27 mouse cellular contexts compared by ENCODE assay signal in genomic region chr9:36694276-36694675, GRCm38 (mm10). TPM values are rescaled to one million over a fixed set of nuclear protein-coding genes. Genes with fewer than 3 reads are reported as not detected.
A peak's percentile ranks its signal among the peaks of the same experiment; 100 is the strongest.
DNase-seq lines count a peak whose midpoint lies in the region; ATAC-seq and TF ChIP-seq lines count a peak whose summit lies in the region.
"Had no signal": no experiment of that assay in that cellular context is flagged by ENCODE, and none has a peak within 500 bp of the region (broad histone marks: within the 10 kb centered on the region; RNA-seq: fewer than 3 reads in every experiment).

No protein-coding gene starts in this region.

- no peak for TF ChIP-seq EP300 in lung, postnatal 0 days (IDR thresholded peaks at IDR 0.05)

- no peak overlapping the region for H3K4me3 ChIP-seq in lung, postnatal 0 days (ENCODE audit: low read depth, low read length)
- H3K4me3 ChIP-seq in testis, adult 2 months (ENCODE audit: control insufficient read depth, low read depth, low read length), result peak overlapping the region; percentile 87
- H3K4me3 ChIP-seq: embryonic facial prominence, embryonic 13.5 days; embryonic facial prominence, embryonic 15.5 days; erythroblast, embryonic 14.5 days; forebrain, embryonic 10.5 days; forebrain, embryonic 12.5 days had no signal

- peak; percentile 88 for ATAC-seq in lung, postnatal 0 days
- ATAC-seq: activated CD4-positive, CD25-positive, alpha-beta regulatory T cell, adult 4 months; forebrain, embryonic 14.5 days; forebrain, postnatal 0 days; Patski had no signal

- no peak for TF ChIP-seq CTCF in lung, postnatal 0 days (IDR thresholded peaks at IDR 0.05)
- no peak for TF ChIP-seq CTCF in testis, adult 2 months (IDR thresholded peaks at IDR 0.05; ENCODE audit: control insufficient read depth, insufficient read depth, insufficient replicate concordance, low read depth, low read length)

- H3K27me3 ChIP-seq in lung, postnatal 0 days (replicated peaks; ENCODE audit: insufficient read depth, low read length), result no peaks in the 10 kb centered on the region
- H3K27me3 ChIP-seq in testis, adult 2 months (ENCODE audit: control insufficient read depth, insufficient read depth, low read length), result no peaks in the 10 kb centered on the region
- H3K27me3 ChIP-seq: embryonic facial prominence, embryonic 13.5 days; embryonic facial prominence, embryonic 15.5 days; forebrain, embryonic 12.5 days had no signal

- no peak overlapping the region for H3K9ac ChIP-seq in lung, postnatal 0 days (replicated peaks; ENCODE audit: low read depth)
- H3K9ac ChIP-seq: embryonic facial prominence, embryonic 13.5 days; embryonic facial prominence, embryonic 15.5 days; forebrain, embryonic 12.5 days; forebrain, postnatal 0 days had no signal

- H3K9me3 ChIP-seq in lung, postnatal 0 days (ENCODE audit: low read length), result no peaks in the 10 kb centered on the region
- H3K9me3 ChIP-seq: embryonic facial prominence, embryonic 13.5 days; embryonic facial prominence, embryonic 15.5 days; forebrain, embryonic 10.5 days; forebrain, embryonic 12.5 days; G1E had no signal

- H3K4me1 ChIP-seq in lung, postnatal 0 days (ENCODE audit: insufficient read depth, low read depth, low read length), result no peaks in the 10 kb centered on the region
- no peaks in the 10 kb centered on the region for H3K4me1 ChIP-seq in testis, adult 2 months (ENCODE audit: control insufficient read depth, insufficient read depth, low read length)
- H3K4me1 ChIP-seq: embryonic facial prominence, embryonic 13.5 days; embryonic facial prominence, embryonic 15.5 days; forebrain, embryonic 10.5 days; forebrain, embryonic 12.5 days had no signal

- peak; percentile 56 for DNase-seq in lung, postnatal 0 days (ENCODE audit: low spot score)
- DNase-seq in lung, postnatal 14 days, result no peak
- DNase-seq in testis, postnatal 10 days (ENCODE audit: low spot score), result no peak
- DNase-seq in lung, postnatal 36 days, result peak; percentile 22
- no peak for DNase-seq in embryo, embryonic 10 days (ENCODE audit: low spot score)
- DNase-seq: adrenal gland, adult 8-10 months; adrenal gland, postnatal 14 days; adrenal gland, postnatal 36 days; cerebellum, adult 11-12 months; cerebellum, adult 2 months; cerebellum, adult 9-10 months; cerebellum, postnatal 10 days; cerebellum, postnatal 25 days; embryo, embryonic 11 days; forebrain, postnatal 0 days had no signal

- H3K36me3 ChIP-seq in lung, postnatal 0 days (ENCODE audit: insufficient read depth, low read length), result no peaks in the 10 kb centered on the region
- no peaks in the 10 kb centered on the region for H3K36me3 ChIP-seq in testis, adult 2 months (ENCODE audit: control insufficient read depth, insufficient read depth, low read length)
- H3K36me3 ChIP-seq: embryonic facial prominence, embryonic 13.5 days; embryonic facial prominence, embryonic 15.5 days; forebrain, embryonic 10.5 days; forebrain, embryonic 12.5 days; G1E had no signal

- WGBS in lung, postnatal 0 days, result 71% methylated on average over 10 of the region's 10 CpGs

- no peak overlapping the region for H3K27ac ChIP-seq in lung, postnatal 0 days (ENCODE audit: low read length)
- no peak overlapping the region; the same call in 1 of the 2 replicates for H3K27ac ChIP-seq in testis, adult 2 months (ENCODE audit: control insufficient read depth, insufficient read depth, low read depth, low read length)
- H3K27ac ChIP-seq: embryonic facial prominence, embryonic 13.5 days; embryonic facial prominence, embryonic 15.5 days; forebrain, embryonic 10.5 days; forebrain, embryonic 12.5 days had no signal

- TF ChIP-seq POLR2A in testis, adult 2 months (IDR thresholded peaks at IDR 0.05; ENCODE audit: control insufficient read depth, low read depth, low read length), result no peak

- H3K4me2 ChIP-seq in lung, postnatal 0 days (replicated peaks; ENCODE audit: low read depth, low read length), result no peak overlapping the region
- H3K4me2 ChIP-seq: embryonic facial prominence, embryonic 13.5 days; embryonic facial prominence, embryonic 15.5 days; forebrain, embryonic 12.5 days had no signal

RNA-seq across cellular contexts. Expression of gene Acrv1, which starts 1.3 kb away (rescaled TPM):
- not detected in 2 replicates for polyA plus RNA-seq in lung, postnatal 0 days (2015; fragmentation: Nextera tagmentation; extraction: Ambion mirVana)
- polyA plus RNA-seq in testis, adult 2 months (2012; rRNA removed), result 368 and 566 TPM in 2 replicates
- polyA plus RNA-seq: activated CD4-positive, CD25-positive, alpha-beta regulatory T cell, adult 4 months; cerebellum, adult 2 months; cortical plate, adult 2 months; embryonic facial prominence, embryonic 11.5 days; embryonic facial prominence, embryonic 13.5 days; embryonic facial prominence, embryonic 15.5 days; erythroblast, embryonic 14.5 days; forebrain, embryonic 10.5 days; forebrain, embryonic 12.5 days; forebrain, embryonic 14.5 days; forebrain, postnatal 0 days; G1E; Patski had no signal

RNA-seq across cellular contexts. Expression of gene Chek1, which starts 32.6 kb away (rescaled TPM):
- polyA plus RNA-seq in lung, postnatal 0 days (2015; fragmentation: Nextera tagmentation; extraction: Ambion mirVana), result 3.4 and 4.0 TPM in 2 replicates
- 6.6 and 7.2 TPM in 2 replicates for polyA plus RNA-seq in testis, adult 2 months (2012; rRNA removed)

RNA-seq across cellular contexts. Expression of gene A630095E13Rik, which starts 51.1 kb away (rescaled TPM):
- not detected in 2 replicates for polyA plus RNA-seq in lung, postnatal 0 days (2015; fragmentation: Nextera tagmentation; extraction: Ambion mirVana)
- polyA plus RNA-seq in testis, adult 2 months (2012; rRNA removed), result 0.37 TPM in 1 of 2 replicates, not detected in the other
- polyA plus RNA-seq: activated CD4-positive, CD25-positive, alpha-beta regulatory T cell, adult 4 months; cerebellum, adult 2 months; cortical plate, adult 2 months; embryonic facial prominence, embryonic 11.5 days; embryonic facial prominence, embryonic 13.5 days; embryonic facial prominence, embryonic 15.5 days; erythroblast, embryonic 14.5 days; forebrain, embryonic 10.5 days; forebrain, embryonic 12.5 days; forebrain, embryonic 14.5 days; forebrain, postnatal 0 days; G1E; Patski had no signal

Comparison
In these comparisons a context has a peak if more than half of its experiments do, and no peak if none do; other contexts are left out.
1. DNase-seq: peak in lung, postnatal 0 days (single experiment) and lung, postnatal 36 days (single experiment); none in lung, postnatal 14 days (single experiment), testis, postnatal 10 days (single experiment) and embryo, embryonic 10 days (single experiment).
2. RNA of gene Acrv1, which starts 1.3 kb away (polyA plus RNA-seq): 368 to 566 TPM in testis, adult 2 months; not detected in lung, postnatal 0 days; every median in the first group is over 100 times any median in the second.